Mouse (Mus musculus) kidney, adult 18-20 months (tissue): ENCODE results near the gene BC048403.

Source experiments
- DNase-seq: peaks from one replicate; pipeline ENCODE4 v3.0.0; 2021

The BC048403 gene

GRCm38 (mm10) chr10:121739548-121740505 is at the start of gene BC048403:
TSS of gene BC048403 (plus strand) at chr10:121739937.
- peak; percentile 89 for DNase-seq

GRCm38 (mm10) chr10:121692944-121693579 is 46.7 kb upstream of the BC048403 start:
- peak; percentile 28 for DNase-seq

- no peak for DNase-seq
Measured at GRCm38 (mm10) chr10:121694567-121694966, 45.2 kb upstream of the BC048403 start.

- peak; percentile 32 for DNase-seq
Measured at GRCm38 (mm10) chr10:121701296-121702248, 38.2 kb upstream of the BC048403 start.

- no peak for DNase-seq
Measured at GRCm38 (mm10) chr10:121703619-121704018, 36.1 kb upstream of the BC048403 start.

- DNase-seq = no peak
Measured at GRCm38 (mm10) chr10:121704871-121705270, 34.9 kb upstream of the BC048403 start.

GRCm38 (mm10) chr10:121705399-121706163 is 34.2 kb upstream of the BC048403 start:
- no peak for DNase-seq

GRCm38 (mm10) chr10:121716862-121717261 is 22.9 kb upstream of the BC048403 start:
- no peak for DNase-seq

- DNase-seq = no peak
Measured at GRCm38 (mm10) chr10:121718896-121719585, 20.7 kb upstream of the BC048403 start.

GRCm38 (mm10) chr10:121720701-121721100 is 19.0 kb upstream of the BC048403 start:
- DNase-seq = no peak

GRCm38 (mm10) chr10:121726505-121726904 is 13.2 kb upstream of the BC048403 start:
- DNase-seq = no peak

- DNase-seq = no peak
Measured at GRCm38 (mm10) chr10:121727151-121727550, 12.6 kb upstream of the BC048403 start.

- DNase-seq = no peak
Measured at GRCm38 (mm10) chr10:121728226-121728625, 11.5 kb upstream of the BC048403 start.

- no peak for DNase-seq
Measured at GRCm38 (mm10) chr10:121731048-121731725, 8.6 kb upstream of the BC048403 start.

GRCm38 (mm10) chr10:121732542-121732941 is 7.2 kb upstream of the BC048403 start:
- no peak for DNase-seq

- DNase-seq = no peak
Measured at GRCm38 (mm10) chr10:121737256-121737655, 2.5 kb upstream of the BC048403 start.

GRCm38 (mm10) chr10:121742336-121742735 is 2.6 kb downstream of the BC048403 start:
- DNase-seq = no peak

GRCm38 (mm10) chr10:121750175-121750574 is 10.4 kb downstream of the BC048403 start:
- no peak for DNase-seq

- no peak for DNase-seq
Measured at GRCm38 (mm10) chr10:121754237-121754636, 14.5 kb downstream of the BC048403 start.

GRCm38 (mm10) chr10:121755822-121756221 is 16.1 kb downstream of the BC048403 start:
- DNase-seq = no peak

GRCm38 (mm10) chr10:121756677-121757076 is 16.9 kb downstream of the BC048403 start:
- DNase-seq = no peak
